8 mouse cellular contexts compared by ENCODE assay signal in the genomic region with DNA sequence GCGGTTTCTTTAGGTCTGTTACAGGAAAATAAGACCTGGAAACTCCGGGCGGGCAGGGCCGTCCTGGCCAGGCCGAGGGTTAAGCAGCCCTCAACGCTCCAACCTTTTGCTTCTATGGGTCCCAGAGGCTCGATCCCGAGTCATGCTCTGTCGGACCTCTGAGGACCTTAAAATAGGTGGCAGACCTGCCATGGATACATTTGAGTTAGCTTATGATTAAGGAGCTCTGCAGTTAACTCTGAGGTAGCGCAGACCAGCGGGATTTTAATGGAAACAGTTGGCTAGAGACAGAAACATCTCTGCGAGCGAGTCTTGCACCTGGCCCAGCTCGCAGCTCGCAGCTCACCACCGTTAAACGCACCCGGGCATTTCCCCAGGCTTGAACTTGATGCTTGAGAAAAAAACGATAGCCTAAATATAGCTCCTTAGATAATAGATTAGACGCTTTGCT. TPM values are rescaled to one million over a fixed set of nuclear protein-coding genes. Genes with fewer than 3 reads are reported as not detected.
A peak's percentile ranks its signal among the peaks of the same experiment; 100 is the strongest.
DNase-seq lines count a peak whose midpoint lies in the region; ATAC-seq and TF ChIP-seq lines count a peak whose summit lies in the region.

No protein-coding gene starts in this region.

- peaks cover 28% of the 10 kb centered on the region for H3K79me2 ChIP-seq in myocyte (ENCODE audit: control insufficient read depth, insufficient read depth)

- H3K4me2 ChIP-seq in intestine, embryonic 14.5 days (ENCODE audit: low read length), result peak overlapping the region; percentile 54
- peak overlapping the region; percentile 94 for H3K4me2 ChIP-seq in myocyte (ENCODE audit: low read depth)

- H3ac ChIP-seq in myocyte (ENCODE audit: control insufficient read depth, insufficient read length), result peak overlapping the region; percentile 56

- H3K4me1 ChIP-seq in heart, embryonic 10.5 days, result peaks cover 8% of the 10 kb centered on the region; the same call in 1 of the 2 replicates
- H3K4me1 ChIP-seq in intestine, embryonic 14.5 days (replicated peaks; ENCODE audit: control insufficient read depth, insufficient read depth, low read length), result peaks cover 13% of the 10 kb centered on the region

- H3K27me3 ChIP-seq in heart, embryonic 10.5 days (ENCODE audit: insufficient read depth, poor library complexity, severe bottlenecking), result peaks cover 6% of the 10 kb centered on the region; the same call in 1 of the 2 replicates
- no peaks in the 10 kb centered on the region for H3K27me3 ChIP-seq in intestine, embryonic 14.5 days (replicated peaks; ENCODE audit: control insufficient read depth, insufficient read depth, low read length)
- H3K27me3 ChIP-seq in myocyte (ENCODE audit: control insufficient read depth, insufficient read depth, insufficient read length), result no peaks in the 10 kb centered on the region

- under 1% methylated on average over 20 of the region's 20 CpGs for WGBS in heart, embryonic 10.5 days
- WGBS in intestine, embryonic 14.5 days, result under 1% methylated on average over 20 of the region's 20 CpGs

- ATAC-seq in common myeloid progenitor, adult 5-6 weeks (replicated peaks; ENCODE audit: low read depth, poor library complexity, severe bottlenecking), result 0 out of 2 replicates have a peak, but pooled peaks have one; percentile 12
- ATAC-seq in intestine, embryonic 14.5 days (replicated peaks; ENCODE audit: low FRiP score, low TSS enrichment, low read depth), result peak; percentile 66

- H3K27ac ChIP-seq in heart, embryonic 10.5 days, result peak overlapping the region; percentile 98
- peak overlapping the region; percentile 95 for H3K27ac ChIP-seq in intestine, embryonic 14.5 days (ENCODE audit: low read depth)

- peak overlapping the region; percentile 87 for H3K9ac ChIP-seq in intestine, embryonic 14.5 days (ENCODE audit: low read length)

- no peak for TF ChIP-seq POLR2A in myocyte (IDR thresholded peaks at IDR 0.05; ENCODE audit: insufficient read length, low read depth)

- no peaks in the 10 kb centered on the region for H3K36me3 ChIP-seq in heart, embryonic 10.5 days
- no peaks in the 10 kb centered on the region for H3K36me3 ChIP-seq in intestine, embryonic 14.5 days (ENCODE audit: control insufficient read depth, insufficient read depth, low read length)
- no peaks in the 10 kb centered on the region for H3K36me3 ChIP-seq in myocyte (ENCODE audit: control insufficient read depth, insufficient read depth)

- no peak for DNase-seq in heart, embryonic 10.5 days (ENCODE audit: low spot score)
- no peak for DNase-seq in heart, adult 18-20 months
- DNase-seq in A20 (ENCODE audit: low read depth, low spot score) (peak; percentile 90), adipocyte (ENCODE audit: low spot score) (no peak)
- DNase-seq in intestine, embryonic 14.5 days (ENCODE audit: low spot score), result no peak
- no peak for DNase-seq in urinary bladder, postnatal 14 days (ENCODE audit: low spot score)

- H3K9me3 ChIP-seq in heart, embryonic 10.5 days, result no peaks in the 10 kb centered on the region
- no peaks in the 10 kb centered on the region for H3K9me3 ChIP-seq in intestine, embryonic 14.5 days (ENCODE audit: control insufficient read depth, low read length)

- H3K4me3 ChIP-seq in heart, embryonic 10.5 days, result peak overlapping the region; percentile 87
- peak overlapping the region; percentile 83 for H3K4me3 ChIP-seq in intestine, embryonic 14.5 days (ENCODE audit: low read depth, low read length)
- H3K4me3 ChIP-seq in myocyte, result peak overlapping the region; percentile 87

TF ChIP-seq in myocyte, 11 proteins besides CTCF, POLR2A, EP300 and RAD21:
- TF ChIP-seq POLR2AphosphoS2 (IDR thresholded peaks at IDR 0.05; ENCODE audit: insufficient read length, low read depth) (no peak), MYOG (IDR thresholded peaks at IDR 0.05; ENCODE audit: control insufficient read depth in 1 of 3, insufficient read depth in 1 of 3, insufficient read length in 2 of 3, low read depth in 2 of 3) (no peak), MYOD1 (IDR thresholded peaks at IDR 0.05; ENCODE audit: control insufficient read depth in 1 of 3, insufficient read length in 2 of 3, low read depth in 2 of 3) (peak in 1 of 3 experiments; percentile 23), TCF3 (IDR thresholded peaks at IDR 0.05; ENCODE audit: insufficient read length, low read depth) (no peak)

RNA-seq across cellular contexts. Expression of a gene that starts 0.5 kb away (rescaled TPM):
- polyA plus RNA-seq in heart, embryonic 10.5 days (2016; fragmentation: Nextera tagmentation; extraction: Ambion mirVana), result 7.1 and 10.2 TPM in 2 replicates
- total RNA-seq in heart, adult 18-20 months (2021), result 10 to 100 TPM; 21.7 to 23.6 TPM
- 46.3 and 57.1 TPM in 2 replicates for total RNA-seq in common myeloid progenitor, adult 5-6 weeks (2017)
- 13.4 and 14.2 TPM in 2 replicates for polyA plus RNA-seq in intestine, embryonic 14.5 days (2014; fragmentation: Nextera tagmentation; extraction: Ambion mirVana)
- polyA plus RNA-seq in myocyte (2012; fragmentation: generic; extraction: Trizol), result 4.4 TPM

RNA-seq across cellular contexts. Expression of a gene that starts 45.2 kb away (rescaled TPM):
- 124 and 196 TPM in 2 replicates for polyA plus RNA-seq in heart, embryonic 10.5 days (2016; fragmentation: Nextera tagmentation; extraction: Ambion mirVana)
- 1,000 to 10,000 TPM; 1,136 to 1,209 TPM for total RNA-seq in heart, adult 18-20 months (2021)
- total RNA-seq in common myeloid progenitor, adult 5-6 weeks (2017), result 89.4 and 98.8 TPM in 2 replicates
- 108 and 121 TPM in 2 replicates for polyA plus RNA-seq in intestine, embryonic 14.5 days (2014; fragmentation: Nextera tagmentation; extraction: Ambion mirVana)
- polyA plus RNA-seq in myocyte (2012; fragmentation: generic; extraction: Trizol), result 141 TPM
